Comparison of ENCODE assay signal across 12 mouse cellular contexts in genomic region chr3:37726501-37727140, GRCm38 (mm10). TPM values are rescaled to one million over a fixed set of nuclear protein-coding genes. Genes with fewer than 3 reads are reported as not detected.
DNase-seq lines count a peak whose midpoint lies in the region; ATAC-seq lines count a peak whose summit lies in the region.
"Had no signal": no experiment of that assay in that cellular context is flagged by ENCODE, and none has a peak within 500 bp of the region (broad histone marks: within the 10 kb centered on the region; RNA-seq: fewer than 3 reads in every experiment).

No protein-coding gene starts in this region.

- intact Hi-C loops in heart, postnatal 25 days (cut with DNase I): loop anchor here (5.0 kb wide), 1 partner anchor 84 kb away; no protein-coding TSS in a partner anchor

- no peak for ATAC-seq in monocyte, adult 5-6 weeks (replicated peaks; ENCODE audit: insufficient number of reproducible peaks, low FRiP score, low TSS enrichment, poor library complexity, severe bottlenecking)
- ATAC-seq: forebrain, embryonic 16.5 days; hindbrain, embryonic 16.5 days had no signal

- DNase-seq in gastrocnemius, adult 18-20 months (ENCODE audit: low spot score): peak; percentile 73
- DNase-seq in gastrocnemius, postnatal 10 days: no peak
- peak; percentile 59 for DNase-seq in 3T3-L1 (ENCODE audit: low read depth, low spot score)
- DNase-seq in adrenal gland, adult 8-10 months: peak; percentile 41
- DNase-seq in heart, postnatal 25 days (ENCODE audit: low spot score): peak; percentile 53
- no peak for DNase-seq in spleen, postnatal 10 days (ENCODE audit: low spot score in 2 of 2)
- no peak for DNase-seq in retina, embryonic 14.5 days (ENCODE audit: low spot score)
- DNase-seq: midbrain, embryonic 14.5 days; right cerebral cortex, postnatal 14 days had no signal

RNA-seq across cellular contexts. Expression of gene Gm5148, which starts 2.3 kb away (rescaled TPM):
- total RNA-seq in gastrocnemius, adult 18-20 months (2021): under 1 TPM in 1 of 2 experiments, not detected in 1; 0.24 TPM
- total RNA-seq in gastrocnemius, postnatal 10 days (2021): under 1 TPM in 1 of 2 experiments, not detected in 1; 0.25 TPM
- total RNA-seq in adrenal gland, adult 8-10 months (2022): 1 to 10 TPM in 2 of 4 experiments, under 1 TPM in 2; 0.12 to 9.2 (median 4.2) TPM
- total RNA-seq in heart, postnatal 25 days (2021): not detected
- total RNA-seq in monocyte, adult 5-6 weeks (2017): 24.7 to 61.8 TPM (median 41.2 TPM) in 3 replicates

Comparison
In these comparisons a context has a peak if more than half of its experiments do, and no peak if none do; other contexts are left out.
1. DNase-seq: peak in gastrocnemius, adult 18-20 months (single experiment), 3T3-L1 (single experiment), adrenal gland, adult 8-10 months (single experiment) and heart, postnatal 25 days (single experiment); none in gastrocnemius, postnatal 10 days (single experiment), spleen, postnatal 10 days (0 of 2) and retina, embryonic 14.5 days (single experiment).